Mouse (Mus musculus) C2C12 (cell line): ENCODE data around the gene Gabpb2. TPM values are rescaled to one million over a fixed set of nuclear protein-coding genes. Genes with fewer than 3 reads are reported as not detected.
A peak's percentile ranks its signal among the peaks of the same experiment; 100 is the strongest.

Experiments used
- H3K27me3 ChIP-seq: one replicate; pipeline ENCODE4 v1.6.1; 2011; ENCODE audit not compliant: control insufficient read depth, insufficient read depth, insufficient read length
- H3K36me3 ChIP-seq: one replicate; pipeline ENCODE4 v1.6.1; 2011; ENCODE audit not compliant: control insufficient read depth, insufficient read depth
- H3K4me3 ChIP-seq: one replicate; pipeline ENCODE4 v1.5.1; 2011; ENCODE audit warnings: mild to moderate bottlenecking, control low read depth; ENCODE audit not compliant: poor library complexity, insufficient read depth, severe bottlenecking
- H3K79me2 ChIP-seq: one replicate; pipeline ENCODE4 v1.6.1; 2011; ENCODE audit not compliant: control insufficient read depth, insufficient read depth
- H3K79me3 ChIP-seq: one replicate; pipeline ENCODE4 v1.6.1; 2011; ENCODE audit warnings: low read depth, control low read depth
- H3ac ChIP-seq: one replicate; pipeline ENCODE3; 2011; ENCODE audit warnings: low read depth; ENCODE audit not compliant: control insufficient read depth, insufficient read length
- CEBPB ChIP-seq: IDR thresholded peaks from one replicate; pipeline ENCODE4 v1.6.1; 2011; ENCODE audit warnings: low read depth, mild to moderate bottlenecking, control low read depth, moderate library complexity
- CTCF ChIP-seq: IDR thresholded peaks from one replicate; pipeline ENCODE4 v1.5.1; 2011; ENCODE audit not compliant: control insufficient read depth, insufficient read depth, insufficient read length
- FOSL1 ChIP-seq: IDR thresholded peaks from one replicate; pipeline ENCODE4 v1.8.0; 2011; ENCODE audit warnings: mild to moderate bottlenecking, low read length; ENCODE audit not compliant: poor library complexity, insufficient read depth, severe bottlenecking
- MAX ChIP-seq: IDR thresholded peaks from one replicate; pipeline ENCODE4 v1.6.1; 2011; ENCODE audit warnings: mild to moderate bottlenecking, control low read depth
- MYOD1 ChIP-seq: IDR thresholded peaks from one replicate; pipeline ENCODE4 v1.6.1; 2011; ENCODE audit warnings: low read depth; ENCODE audit not compliant: control insufficient read depth, insufficient read length
- MYOG ChIP-seq: IDR thresholded peaks from one replicate; pipeline ENCODE4 v1.6.1; 2011; ENCODE audit not compliant: control insufficient read depth, insufficient read length; ENCODE audit errors: extremely low read depth
- USF1 ChIP-seq: IDR thresholded peaks from one replicate; pipeline ENCODE4 v1.6.1; 2011; ENCODE audit warnings: low read depth, mild to moderate bottlenecking, control low read depth, moderate library complexity
- polyA plus RNA-seq: library from polyadenylated mRNA; unstranded; fragments of >200 nt; fragmentation: generic; extraction: Trizol; gene quantifications from one replicate; pipeline ENCODE4 v1.2.1, GENCODE M21; 2012; ENCODE audit warnings: missing spikeins

The Gabpb2 gene
- polyA plus RNA-seq, 1 experiment = 5.7 TPM

GRCm38 (mm10) chr3:95177583-95177982 lies 40.1 kb downstream of the Gabpb2 start:
- H3K36me3 ChIP-seq = peaks cover 8% of the 10 kb centered on the region
- TF ChIP-seq USF1 (no peak), CEBPB (no peak), FOSL1 (peak; percentile 9), MYOD1 (no peak), MAX (no peak), MYOG (no peak), CTCF (no peak)
- no peaks in the 10 kb centered on the region for H3K79me2 ChIP-seq
- no peaks in the 10 kb centered on the region for H3K79me3 ChIP-seq
- H3K4me3 ChIP-seq = no peak overlapping the region
- no peak overlapping the region for H3ac ChIP-seq
- no peaks in the 10 kb centered on the region for H3K27me3 ChIP-seq

DNA sequence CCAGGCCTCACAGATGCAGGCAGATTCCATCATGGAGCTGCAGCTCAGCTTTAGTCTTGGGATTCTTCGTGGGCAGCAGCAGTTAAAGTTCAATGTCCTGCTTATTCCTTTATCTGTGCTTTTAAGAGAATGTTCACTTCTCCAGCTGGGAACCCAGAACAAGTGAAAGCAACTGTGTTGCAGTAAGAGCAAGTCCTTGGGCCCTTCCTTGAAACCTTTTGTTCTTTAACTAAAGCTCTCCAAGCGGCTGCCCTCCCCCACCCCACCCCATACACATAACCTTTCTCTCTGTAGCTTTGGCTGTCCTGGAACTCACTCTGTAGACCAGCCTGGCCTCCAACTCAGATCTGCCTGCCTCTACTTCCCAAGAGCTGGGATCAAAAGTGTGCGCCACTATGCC lies 41.2 kb downstream of the Gabpb2 start:
- no peak overlapping the region for H3K4me3 ChIP-seq
- TF ChIP-seq CTCF = no peak

DNA sequence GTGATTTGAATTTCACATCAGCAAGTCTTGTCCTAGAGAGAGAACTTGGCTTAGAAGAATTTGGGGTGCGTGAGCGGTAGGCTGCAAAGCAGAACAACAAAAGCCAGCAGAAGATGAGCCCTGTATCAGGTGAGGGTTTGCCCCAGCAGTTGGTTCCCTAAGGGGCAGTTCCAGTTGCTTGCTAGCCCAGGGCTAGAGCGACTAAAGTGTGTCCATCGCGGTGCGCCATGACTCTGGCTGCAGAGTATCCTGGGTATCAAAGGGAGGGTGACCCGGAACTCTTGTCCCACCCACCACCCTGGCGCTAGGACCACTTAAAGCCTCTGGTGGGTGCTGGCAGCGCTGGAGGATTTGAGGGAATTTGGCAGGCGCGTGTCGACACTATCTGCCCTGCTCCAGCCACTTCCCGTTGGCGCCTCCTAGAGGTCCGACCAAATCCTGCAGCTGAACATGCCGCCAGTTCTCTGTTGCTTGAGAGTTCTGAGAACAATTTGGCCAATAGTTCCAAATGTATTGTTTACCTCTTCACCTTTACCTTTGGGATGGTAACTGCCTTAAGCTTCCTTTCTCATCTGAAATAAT lies 43.6 kb downstream of the Gabpb2 start:
- Histone ChIP-seq H3K4me3 (no peak overlapping the region), H3K27me3 (no peaks in the 10 kb centered on the region)
- TF ChIP-seq CTCF = peak; percentile 14
- TF ChIP-seq USF1 = no peak
- no peak for TF ChIP-seq MYOG

More for the DNA sequence above, 41.2 kb downstream of the Gabpb2 start:
- no peak overlapping the region for H3ac ChIP-seq
- no peaks in the 10 kb centered on the region for H3K36me3 ChIP-seq
- no peaks in the 10 kb centered on the region for H3K27me3 ChIP-seq
- H3K79me3 ChIP-seq = no peaks in the 10 kb centered on the region
- H3K79me2 ChIP-seq = no peaks in the 10 kb centered on the region

GRCm38 (mm10) chr3:95173256-95173949 lies 44.3 kb downstream of the Gabpb2 start:
- no peak for TF ChIP-seq CTCF
- TF ChIP-seq CEBPB = no peak
- no peak for TF ChIP-seq MYOD1
- TF ChIP-seq MYOG = no peak
- TF ChIP-seq FOSL1 = no peak
- no peak for TF ChIP-seq USF1
- no peak for TF ChIP-seq MAX
- no peaks in the 10 kb centered on the region for H3K79me2 ChIP-seq
- H3K27me3 ChIP-seq = no peaks in the 10 kb centered on the region
- no peak overlapping the region for H3ac ChIP-seq
- no peak overlapping the region for H3K4me3 ChIP-seq
- no peaks in the 10 kb centered on the region for H3K36me3 ChIP-seq
- no peaks in the 10 kb centered on the region for H3K79me3 ChIP-seq

More for the DNA sequence above, 43.6 kb downstream of the Gabpb2 start:
- Histone ChIP-seq H3ac (no peak overlapping the region), H3K36me3 (no peaks in the 10 kb centered on the region), H3K79me3 (no peaks in the 10 kb centered on the region), H3K79me2 (no peaks in the 10 kb centered on the region)

GRCm38 (mm10) chr3:95172526-95173255 lies 45.0 kb downstream of the Gabpb2 start:
- Histone ChIP-seq H3K36me3 (no peaks in the 10 kb centered on the region), H3ac (no peak overlapping the region), H3K79me3 (no peaks in the 10 kb centered on the region), H3K27me3 (no peaks in the 10 kb centered on the region), H3K79me2 (no peaks in the 10 kb centered on the region), H3K4me3 (no peak overlapping the region)
- TF ChIP-seq USF1 = no peak
- TF ChIP-seq CTCF = no peak
- no peak for TF ChIP-seq MAX
- TF ChIP-seq FOSL1 = no peak
- TF ChIP-seq CEBPB = no peak
- TF ChIP-seq MYOD1 = no peak
- TF ChIP-seq MYOG = no peak

DNA sequence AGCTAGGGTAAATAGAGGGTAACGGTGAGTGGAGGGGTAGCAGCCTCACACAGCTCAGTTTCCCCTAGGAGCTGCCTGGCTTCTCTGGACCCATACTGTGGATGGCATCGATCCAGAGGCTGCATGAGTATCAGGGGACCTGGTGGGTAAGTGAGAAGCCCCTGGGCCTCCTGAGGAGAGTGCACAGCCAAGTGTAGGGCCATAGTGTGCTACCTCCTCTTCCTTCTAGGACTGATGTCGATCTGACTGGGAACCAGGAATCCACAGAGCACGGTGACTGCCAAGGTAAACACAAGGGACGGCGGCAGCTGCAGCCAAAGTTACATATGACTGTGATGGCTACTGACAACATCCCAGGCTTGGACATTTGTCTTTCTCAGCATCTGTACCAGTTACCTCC lies 46.6 kb downstream of the Gabpb2 start:
- Histone ChIP-seq H3K79me2 (no peaks in the 10 kb centered on the region), H3K36me3 (no peaks in the 10 kb centered on the region), H3K27me3 (no peaks in the 10 kb centered on the region), H3ac (no peak overlapping the region), H3K79me3 (no peaks in the 10 kb centered on the region), H3K4me3 (no peak overlapping the region)
- no peak for TF ChIP-seq CEBPB
- no peak for TF ChIP-seq CTCF
